Mouse (Mus musculus) heart, embryonic 15.5 days (tissue): ENCODE measurements at regions not wholly inside any gene's neighbourhood (a gene's known extent, or its start where the extent isn't known, plus 50 kb on each side); places are given as distances from the start of the nearest gene placed in this dataset.

Experiments used
- ATAC-seq: fragments of 200-750 bp; cut with Nextera tagmentation; replicated peaks from 2 replicates; pipeline ENCODE4 v1.8.0; 2017; ENCODE audit warnings: low read depth, moderate TSS enrichment; ENCODE audit not compliant: insufficient number of reproducible peaks, insufficient read depth, low FRiP score
- H3K27ac ChIP-seq: fragments of 300-500 bp; sonication (generic); 2 replicates; pipeline ENCODE4 v1.5.1; 2015; ENCODE audit warnings: mild to moderate bottlenecking, inconsistent platforms
- H3K27me3 ChIP-seq: fragments of 300-500 bp; sonication (generic); 2 replicates; pipeline ENCODE4 v1.6.1; 2015; ENCODE audit warnings: inconsistent platforms
- H3K36me3 ChIP-seq: fragments of 300-500 bp; sonication (generic); 2 replicates; pipeline ENCODE4 v1.6.1; 2015; ENCODE audit warnings: mild to moderate bottlenecking, inconsistent platforms
- H3K4me1 ChIP-seq: fragments of 300-500 bp; sonication (generic); replicated peaks from 2 replicates; pipeline ENCODE4 v1.6.1; 2015; ENCODE audit warnings: inconsistent platforms
- H3K4me2 ChIP-seq: fragments of 300-500 bp; sonication (generic); 2 replicates; pipeline ENCODE4 v1.6.1; 2015; ENCODE audit warnings: inconsistent platforms, mild to moderate bottlenecking, moderate library complexity
- H3K4me3 ChIP-seq: fragments of 300-500 bp; sonication (generic); 2 replicates; pipeline ENCODE4 v1.5.1; 2015; ENCODE audit warnings: mild to moderate bottlenecking, inconsistent platforms
- H3K9ac ChIP-seq: fragments of 300-500 bp; sonication (generic); 2 replicates; pipeline ENCODE4 v1.6.1; 2015; ENCODE audit warnings: mild to moderate bottlenecking, inconsistent platforms
- H3K9me3 ChIP-seq: fragments of 300-500 bp; sonication (generic); replicated peaks from 2 replicates; pipeline ENCODE4 v1.6.1; 2016; ENCODE audit warnings: inconsistent platforms
- WGBS: fragments of 180-500 bp; shearing (Covaris S2); methylation state at CpG from one replicate; pipeline ENCODE4 v1.1.7; 2015; ENCODE audit warnings: mixed read lengths; 5-methylcytosine and 5-hydroxymethylcytosine counted together

- Histone ChIP-seq H3K27ac (no peak overlapping the region), H3K9me3 (no peaks in the 10 kb centered on the region), H3K4me3 (no peak overlapping the region), H3K36me3 (no peaks in the 10 kb centered on the region), H3K9ac (no peak overlapping the region), H3K27me3 (no peaks in the 10 kb centered on the region), H3K4me1 (no peaks in the 10 kb centered on the region), H3K4me2 (no peak overlapping the region)
- 64% methylated on average over 11 of the region's 11 CpGs for WGBS
- ATAC-seq, result no peak
These were observed 411.2 kb downstream of the Ipo11 start for GRCm38 (mm10) chr13:106525406-106526206.

DNA sequence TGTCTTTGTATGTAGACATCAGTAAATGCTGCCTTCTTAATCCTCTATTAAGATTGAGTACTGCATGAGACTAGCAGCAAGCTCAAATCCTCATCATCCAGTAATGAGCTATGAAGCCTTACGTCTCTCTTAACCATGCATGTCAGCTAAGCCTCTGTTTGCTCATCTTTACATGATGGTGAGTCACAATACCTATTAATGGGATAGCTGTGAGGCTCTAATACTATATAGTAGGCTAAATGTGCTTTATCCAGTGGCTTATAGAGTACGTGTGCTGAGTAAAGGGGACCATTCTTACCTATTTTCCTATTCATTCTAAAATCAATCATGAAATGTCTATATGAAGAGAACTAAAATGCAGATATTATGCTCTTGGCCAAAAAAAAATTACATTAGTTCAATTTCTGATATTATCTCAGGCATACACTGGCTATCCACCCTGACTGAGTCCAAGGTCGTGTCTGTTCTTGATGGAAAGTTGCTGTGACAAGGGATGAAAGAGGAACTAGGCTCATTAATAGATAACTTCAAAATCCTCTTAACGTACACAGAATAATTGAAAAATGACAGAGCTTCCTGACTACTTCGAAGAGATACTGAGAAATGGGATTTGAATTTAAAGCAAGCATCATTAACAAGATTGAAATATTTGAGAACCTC, 422.1 kb downstream of the Ipo11 start:
- 68% methylated on average over 5 of the region's 5 CpGs for WGBS
- Histone ChIP-seq H3K27me3 (no peaks in the 10 kb centered on the region), H3K27ac (no peak overlapping the region), H3K4me1 (no peaks in the 10 kb centered on the region), H3K4me2 (no peak overlapping the region), H3K36me3 (no peaks in the 10 kb centered on the region), H3K9me3 (no peaks in the 10 kb centered on the region), H3K9ac (no peak overlapping the region), H3K4me3 (no peak overlapping the region)
- ATAC-seq, result no peak

DNA sequence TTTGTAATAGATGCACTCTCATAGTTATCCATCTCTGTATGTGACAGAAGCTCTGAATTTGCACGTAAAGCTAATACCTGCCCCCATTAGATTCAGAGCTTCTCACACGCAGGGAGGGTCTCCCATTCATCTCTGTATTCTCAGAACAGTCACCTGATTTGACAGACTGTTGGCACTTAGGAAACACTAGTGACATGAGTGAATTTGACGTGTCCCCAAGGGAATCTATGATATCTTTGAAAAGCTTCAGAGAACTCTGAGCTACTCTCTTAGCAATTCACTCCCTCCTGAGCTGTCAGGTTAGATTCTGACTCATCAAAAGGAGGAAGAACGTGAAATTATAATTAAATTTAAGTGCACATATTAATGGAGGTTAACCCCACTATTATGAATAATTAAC, 423.1 kb downstream of the Ipo11 start:
- H3K27me3 ChIP-seq, result no peaks in the 10 kb centered on the region
- H3K4me1 ChIP-seq, result no peaks in the 10 kb centered on the region
- WGBS, result 66% methylated on average over 4 of the region's 4 CpGs
- H3K9me3 ChIP-seq, result no peaks in the 10 kb centered on the region
- H3K4me2 ChIP-seq, result no peak overlapping the region
- no peak overlapping the region for H3K9ac ChIP-seq
- H3K27ac ChIP-seq, result no peak overlapping the region
- H3K36me3 ChIP-seq, result no peaks in the 10 kb centered on the region
- H3K4me3 ChIP-seq, result no peak overlapping the region
- no peak for ATAC-seq

GRCm38 (mm10) chr13:106510435-106510834, 426.3 kb downstream of the Ipo11 start:
- Histone ChIP-seq H3K4me3 (no peak overlapping the region), H3K27me3 (no peaks in the 10 kb centered on the region), H3K9ac (no peak overlapping the region), H3K4me2 (no peak overlapping the region), H3K27ac (no peak overlapping the region), H3K9me3 (no peaks in the 10 kb centered on the region), H3K4me1 (no peaks in the 10 kb centered on the region), H3K36me3 (no peaks in the 10 kb centered on the region)
- WGBS, result 75% methylated on average over 6 of the region's 6 CpGs
- ATAC-seq, result no peak

DNA sequence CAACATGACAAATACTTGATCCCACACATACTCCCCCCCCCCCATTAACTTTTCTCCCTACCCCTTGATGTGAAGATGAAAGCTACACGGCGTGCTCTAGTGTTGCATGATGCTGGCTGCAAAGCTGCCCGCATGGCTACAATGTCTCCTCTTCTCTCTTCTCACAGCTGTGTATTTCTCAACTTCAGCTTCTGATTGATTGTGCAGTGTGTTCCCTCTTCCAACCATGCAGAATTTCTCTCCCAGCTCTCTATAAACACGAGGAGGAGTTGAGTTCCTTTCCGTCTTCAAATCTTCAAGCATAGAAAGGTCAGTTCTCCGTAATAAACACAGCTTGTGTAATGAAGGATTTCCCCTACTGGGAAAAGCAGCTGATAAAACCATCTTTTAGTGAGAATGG, 435.5 kb downstream of the Ipo11 start:
- Histone ChIP-seq H3K27ac (no peak overlapping the region), H3K4me2 (no peak overlapping the region), H3K9ac (no peak overlapping the region), H3K4me3 (no peak overlapping the region), H3K36me3 (no peaks in the 10 kb centered on the region), H3K9me3 (no peaks in the 10 kb centered on the region), H3K4me1 (no peaks in the 10 kb centered on the region), H3K27me3 (no peaks in the 10 kb centered on the region)
- 69% methylated on average over 6 of the region's 6 CpGs for WGBS
- no peak for ATAC-seq

DNA sequence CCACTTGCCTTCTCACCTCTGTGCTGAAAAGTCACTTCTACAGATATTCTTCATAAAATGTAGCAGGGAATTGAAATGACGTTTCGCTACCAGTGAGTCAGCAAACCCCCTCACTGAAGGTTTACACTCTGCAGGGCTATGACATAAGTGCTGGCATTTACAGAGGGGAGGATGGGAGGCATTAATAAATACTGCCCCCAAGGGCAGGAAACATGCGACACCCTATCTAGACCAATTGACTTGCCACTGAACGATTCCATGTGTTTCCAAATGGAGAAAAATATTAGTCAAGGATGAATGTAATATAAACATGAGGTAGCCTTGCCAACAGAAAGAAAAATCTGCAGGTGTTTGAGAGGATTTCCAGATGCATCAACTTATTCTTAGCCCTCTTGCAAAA, 465.5 kb downstream of the Ipo11 start:
- 53% methylated on average over 4 of the region's 4 CpGs for WGBS
- Histone ChIP-seq H3K9me3 (no peaks in the 10 kb centered on the region), H3K4me1 (no peaks in the 10 kb centered on the region), H3K36me3 (no peaks in the 10 kb centered on the region), H3K4me3 (no peak overlapping the region), H3K4me2 (no peak overlapping the region), H3K9ac (no peak overlapping the region), H3K27ac (no peak overlapping the region), H3K27me3 (no peaks in the 10 kb centered on the region)
- ATAC-seq, result no peak

DNA sequence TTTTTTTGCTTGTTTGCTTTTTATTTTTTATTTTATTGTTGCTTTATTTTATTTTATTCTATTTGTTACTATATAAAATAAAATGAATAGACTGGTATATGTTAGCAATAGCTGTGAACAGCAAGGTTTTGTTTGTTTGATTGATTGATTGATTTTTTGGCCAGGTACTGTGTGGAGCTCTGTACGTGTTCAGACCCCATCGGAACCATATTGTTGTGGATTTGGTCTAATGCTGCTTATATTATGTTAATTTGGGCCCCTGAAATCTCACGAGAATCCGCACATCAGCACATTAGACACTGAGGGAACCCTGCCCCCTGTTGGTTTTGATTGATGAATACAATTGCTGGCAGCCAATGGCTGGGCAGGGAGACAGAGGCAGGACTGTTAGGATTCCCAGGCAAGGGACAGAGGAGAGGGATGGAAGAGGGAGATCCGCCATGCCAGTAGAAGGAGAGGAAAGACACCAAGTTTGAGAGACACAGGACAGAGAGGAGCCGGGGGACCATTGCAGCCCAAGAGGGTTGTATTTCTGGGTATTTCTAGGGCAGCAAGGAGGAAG, 482.3 kb downstream of the Ipo11 start:
- no peaks in the 10 kb centered on the region for H3K9me3 ChIP-seq
- WGBS, result 80% methylated on average over 6 of the region's 6 CpGs
- H3K36me3 ChIP-seq, result no peaks in the 10 kb centered on the region
- ATAC-seq, result no peak
- H3K4me2 ChIP-seq, result no peak overlapping the region
- H3K4me3 ChIP-seq, result no peak overlapping the region
- H3K9ac ChIP-seq, result no peak overlapping the region
- H3K4me1 ChIP-seq, result no peaks in the 10 kb centered on the region
- no peak overlapping the region for H3K27ac ChIP-seq
- no peaks in the 10 kb centered on the region for H3K27me3 ChIP-seq

- WGBS, result 69% methylated on average over 3 of the region's 3 CpGs
- H3K36me3 ChIP-seq, result no peaks in the 10 kb centered on the region
- ATAC-seq, result no peak
- no peaks in the 10 kb centered on the region for H3K4me1 ChIP-seq
- H3K4me2 ChIP-seq, result no peak overlapping the region
- no peak overlapping the region for H3K27ac ChIP-seq
- H3K9ac ChIP-seq, result no peak overlapping the region
- H3K4me3 ChIP-seq, result no peak overlapping the region
- H3K27me3 ChIP-seq, result no peaks in the 10 kb centered on the region
- no peaks in the 10 kb centered on the region for H3K9me3 ChIP-seq
These were observed 504.6 kb downstream of the Ipo11 start for GRCm38 (mm10) chr13:106432165-106432564.

DNA sequence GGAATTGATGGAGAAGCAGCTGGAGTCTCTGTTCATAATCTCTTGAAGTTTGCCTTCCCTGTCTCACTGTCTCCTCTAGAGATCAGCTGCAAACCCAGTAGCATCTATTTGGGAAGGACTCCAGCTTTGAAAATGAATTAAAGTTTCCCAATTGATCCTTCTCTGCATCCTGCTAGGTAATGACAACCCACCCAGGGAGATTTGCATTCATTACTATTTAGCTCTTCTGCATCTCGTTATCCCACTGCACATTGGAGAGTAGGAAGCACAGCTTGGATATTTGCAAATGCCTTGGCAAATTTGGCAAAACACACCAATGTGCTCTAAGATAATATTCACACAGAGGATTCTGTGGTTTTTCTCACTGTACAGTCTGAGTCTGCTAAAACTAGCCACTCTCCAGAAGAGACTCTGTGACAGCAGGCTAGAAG, 530.1 kb downstream of the Ipo11 start:
- no peak for ATAC-seq
- H3K4me1 ChIP-seq, result no peaks in the 10 kb centered on the region
- H3K27me3 ChIP-seq, result no peaks in the 10 kb centered on the region
- no peak overlapping the region for H3K27ac ChIP-seq
- no peaks in the 10 kb centered on the region for H3K36me3 ChIP-seq
- H3K4me3 ChIP-seq, result no peak overlapping the region
- H3K9me3 ChIP-seq, result no peaks in the 10 kb centered on the region
- no peak overlapping the region for H3K9ac ChIP-seq
- no peak overlapping the region for H3K4me2 ChIP-seq
- WGBS, result 41% methylated on average over 1 of the region's 1 CpGs

DNA sequence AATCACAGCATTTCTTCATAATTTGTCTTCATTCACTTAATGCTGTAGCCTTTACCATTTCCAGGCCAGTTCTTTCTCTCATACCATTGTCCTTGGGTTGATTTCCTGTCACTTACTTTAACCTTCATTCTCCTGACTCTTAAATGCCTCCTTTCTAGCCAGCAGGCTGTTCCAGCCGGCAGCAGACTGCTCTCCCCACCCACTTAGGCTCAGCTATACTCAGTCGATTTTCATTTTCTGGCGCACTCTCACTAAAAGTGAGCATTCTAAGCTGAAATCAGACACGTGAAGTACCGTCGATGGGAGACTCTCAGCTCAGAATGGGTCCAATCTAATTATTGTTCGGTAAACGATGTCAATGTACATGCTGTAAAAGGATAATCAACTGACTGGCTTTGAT, 544.1 kb downstream of the Ipo11 start:
- no peak overlapping the region for H3K4me3 ChIP-seq
- H3K27ac ChIP-seq, result no peak overlapping the region
- H3K4me2 ChIP-seq, result no peak overlapping the region
- no peaks in the 10 kb centered on the region for H3K9me3 ChIP-seq
- ATAC-seq, result no peak
- no peak overlapping the region for H3K9ac ChIP-seq
- no peaks in the 10 kb centered on the region for H3K4me1 ChIP-seq
- 77% methylated on average over 8 of the region's 8 CpGs for WGBS
- no peaks in the 10 kb centered on the region for H3K36me3 ChIP-seq
- H3K27me3 ChIP-seq, result no peaks in the 10 kb centered on the region

DNA sequence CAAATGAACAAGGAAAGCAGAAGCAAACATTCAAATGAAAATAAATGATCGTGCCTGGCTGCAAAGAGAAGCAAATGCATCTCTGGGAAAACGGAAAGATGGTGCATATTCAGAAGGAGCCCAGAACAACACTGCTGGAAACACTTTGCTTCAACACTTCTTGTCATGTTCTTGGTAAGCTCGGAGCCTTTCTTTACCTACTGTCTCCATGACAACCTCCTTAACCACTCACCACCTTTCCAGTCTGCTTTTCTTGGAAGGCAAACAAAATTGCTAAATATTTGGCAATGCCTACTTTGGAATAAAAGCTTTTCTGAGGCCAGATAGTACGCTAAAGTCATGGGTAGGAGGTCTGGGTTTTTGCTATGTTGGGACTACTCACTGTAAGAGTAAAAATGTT, 548.1 kb downstream of the Ipo11 start:
- H3K4me3 ChIP-seq, result no peak overlapping the region
- no peak overlapping the region for H3K9ac ChIP-seq
- no peak overlapping the region for H3K4me2 ChIP-seq
- no peaks in the 10 kb centered on the region for H3K36me3 ChIP-seq
- 49% methylated on average over 4 of the region's 4 CpGs for WGBS
- no peaks in the 10 kb centered on the region for H3K4me1 ChIP-seq
- H3K27me3 ChIP-seq, result no peaks in the 10 kb centered on the region
- no peaks in the 10 kb centered on the region for H3K9me3 ChIP-seq
- no peak for ATAC-seq
- no peak overlapping the region for H3K27ac ChIP-seq

DNA sequence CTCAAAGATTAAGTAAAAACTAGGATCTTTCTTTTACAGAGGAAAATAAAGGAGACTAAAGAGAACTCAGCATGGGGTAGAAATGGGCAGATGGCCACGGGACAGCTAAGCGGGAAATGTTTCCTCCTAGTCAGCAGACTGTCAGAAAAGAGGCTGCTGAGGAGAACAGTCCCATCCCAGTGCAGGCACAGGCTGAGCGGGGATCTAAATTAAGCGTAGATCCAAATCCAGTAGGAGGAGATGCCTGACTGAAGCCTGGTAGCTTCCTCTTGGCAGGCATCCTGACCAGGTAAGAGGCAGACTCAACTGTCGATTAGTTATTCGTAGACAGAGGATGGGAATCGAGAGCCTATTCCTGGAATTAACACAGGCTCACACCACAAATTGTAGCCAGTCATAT, 569.2 kb downstream of the Ipo11 start:
- no peak overlapping the region for H3K9ac ChIP-seq
- no peaks in the 10 kb centered on the region for H3K4me1 ChIP-seq
- no peak for ATAC-seq
- H3K4me2 ChIP-seq, result no peak overlapping the region
- no peak overlapping the region for H3K27ac ChIP-seq
- H3K9me3 ChIP-seq, result no peaks in the 10 kb centered on the region
- H3K36me3 ChIP-seq, result no peaks in the 10 kb centered on the region
- 74% methylated on average over 7 of the region's 7 CpGs for WGBS
- no peak overlapping the region for H3K4me3 ChIP-seq
- no peaks in the 10 kb centered on the region for H3K27me3 ChIP-seq
